Mouse (Mus musculus): ENCODE results near the gene Clec18a. TPM values are rescaled to one million over a fixed set of nuclear protein-coding genes. Genes with fewer than 3 reads are reported as not detected.
A peak's percentile ranks its signal among the peaks of the same experiment; 100 is the strongest.

The Clec18a gene
- polyA plus RNA-seq, 2 experiments, result 0.06 TPM; not detected in 1

GRCm38 (mm10) chr8:111056158-111056663 lies 36.0 kb downstream of the Clec18a start, which contains the start of gene Exosc6:
Gene Exosc6, plus strand, starts transcription at chr8:111056339.
- H3K4me1 ChIP-seq (ENCODE audit: control insufficient read depth, insufficient read depth, low read length), result peaks cover 11% of the 10 kb centered on the region
- peak within 1 kb of the TSS; percentile 89 for H3K4me2 ChIP-seq (replicated peaks; ENCODE audit: low read depth, low read length, severe bottlenecking)
- H3K9me3 ChIP-seq (ENCODE audit: control insufficient read depth, low read length), result no peaks in the 10 kb centered on the region
- H3K4me3 ChIP-seq (replicated peaks; ENCODE audit: low read length), result peak within 1 kb of the TSS; percentile 95
- DNase-seq (ENCODE audit: low spot score), result peak; percentile 95
- H3K27me3 ChIP-seq (ENCODE audit: control insufficient read depth, insufficient read depth, low read length), result no peaks in the 10 kb centered on the region
- peaks cover 52% of the 10 kb centered on the region for H3K36me3 ChIP-seq (ENCODE audit: control insufficient read depth, insufficient read depth, low read length)
- peak; percentile 95 for ATAC-seq (ENCODE audit: low FRiP score, low read depth)
- TF ChIP-seq POLR2A (IDR thresholded peaks at IDR 0.05; ENCODE audit: borderline replicate concordance, extremely low read depth, insufficient read depth, insufficient read length), result 0 out of 2 replicates have a peak, but pooled peaks have one; percentile 11
- H3K9ac ChIP-seq (ENCODE audit: low read depth, low read length, severe bottlenecking), result peak within 1 kb of the TSS; percentile 80
- WGBS, result under 1% methylated on average over 47 of the region's 68 CpGs
- peak within 1 kb of the TSS; percentile 71 for H3K27ac ChIP-seq (replicated peaks; ENCODE audit: low read depth, low read length)

- Histone ChIP-seq H3K36me3 (ENCODE audit: control insufficient read depth, insufficient read depth, low read length) (peaks cover 58% of the 10 kb centered on the region), H3K4me2 (replicated peaks; ENCODE audit: low read depth, low read length, severe bottlenecking) (no peak overlapping the region), H3K9ac (ENCODE audit: low read depth, low read length, severe bottlenecking) (no peak overlapping the region), H3K4me3 (replicated peaks; ENCODE audit: low read length) (no peak overlapping the region), H3K27ac (replicated peaks; ENCODE audit: low read depth, low read length) (no peak overlapping the region), H3K27me3 (ENCODE audit: control insufficient read depth, insufficient read depth, low read length) (no peaks in the 10 kb centered on the region), H3K4me1 (ENCODE audit: control insufficient read depth, insufficient read depth, low read length) (peaks cover 9% of the 10 kb centered on the region), H3K9me3 (ENCODE audit: control insufficient read depth, low read length) (no peaks in the 10 kb centered on the region)
- no peak for TF ChIP-seq POLR2A (IDR thresholded peaks at IDR 0.05; ENCODE audit: borderline replicate concordance, extremely low read depth, insufficient read depth, insufficient read length)
- WGBS, result 75% methylated on average over 2 of the region's 2 CpGs
- no peak for ATAC-seq (ENCODE audit: low FRiP score, low read depth)
- no peak for DNase-seq (ENCODE audit: low spot score)
Observed at GRCm38 (mm10) chr8:111055661-111056060, 36.6 kb downstream of the Clec18a start.

- ATAC-seq (ENCODE audit: low FRiP score, low read depth) (no peak), DNase-seq (ENCODE audit: low spot score) (no peak)
- Histone ChIP-seq H3K36me3 (ENCODE audit: control insufficient read depth, insufficient read depth, low read length) (peaks cover 63% of the 10 kb centered on the region), H3K27ac (replicated peaks; ENCODE audit: low read depth, low read length) (no peak overlapping the region), H3K4me2 (replicated peaks; ENCODE audit: low read depth, low read length, severe bottlenecking) (no peak overlapping the region), H3K9me3 (ENCODE audit: control insufficient read depth, low read length) (no peaks in the 10 kb centered on the region), H3K27me3 (ENCODE audit: control insufficient read depth, insufficient read depth, low read length) (no peaks in the 10 kb centered on the region), H3K4me1 (ENCODE audit: control insufficient read depth, insufficient read depth, low read length) (peaks cover 9% of the 10 kb centered on the region), H3K9ac (ENCODE audit: low read depth, low read length, severe bottlenecking) (no peak overlapping the region), H3K4me3 (replicated peaks; ENCODE audit: low read length) (no peak overlapping the region)
- 90% methylated on average over 17 of the region's 17 CpGs for WGBS
- no peak for TF ChIP-seq POLR2A (IDR thresholded peaks at IDR 0.05; ENCODE audit: borderline replicate concordance, extremely low read depth, insufficient read depth, insufficient read length)
Observed at GRCm38 (mm10) chr8:111055031-111055634, 37.1 kb downstream of the Clec18a start.

- TF ChIP-seq POLR2A (IDR thresholded peaks at IDR 0.05; ENCODE audit: borderline replicate concordance, extremely low read depth, insufficient read depth, insufficient read length), result no peak
- Histone ChIP-seq H3K27me3 (ENCODE audit: control insufficient read depth, insufficient read depth, low read length) (no peaks in the 10 kb centered on the region), H3K36me3 (ENCODE audit: control insufficient read depth, insufficient read depth, low read length) (peaks cover 75% of the 10 kb centered on the region), H3K27ac (replicated peaks; ENCODE audit: low read depth, low read length) (no peak overlapping the region), H3K4me1 (ENCODE audit: control insufficient read depth, insufficient read depth, low read length) (peaks cover 9% of the 10 kb centered on the region), H3K9me3 (ENCODE audit: control insufficient read depth, low read length) (no peaks in the 10 kb centered on the region), H3K4me3 (replicated peaks; ENCODE audit: low read length) (no peak overlapping the region), H3K4me2 (replicated peaks; ENCODE audit: low read depth, low read length, severe bottlenecking) (no peak overlapping the region), H3K9ac (ENCODE audit: low read depth, low read length, severe bottlenecking) (no peak overlapping the region)
- 93% methylated on average over 12 of the region's 12 CpGs for WGBS
- ATAC-seq (ENCODE audit: low FRiP score, low read depth) (no peak), DNase-seq (ENCODE audit: low spot score) (no peak)
Observed at GRCm38 (mm10) chr8:111053827-111054518, 38.3 kb downstream of the Clec18a start.

DNA sequence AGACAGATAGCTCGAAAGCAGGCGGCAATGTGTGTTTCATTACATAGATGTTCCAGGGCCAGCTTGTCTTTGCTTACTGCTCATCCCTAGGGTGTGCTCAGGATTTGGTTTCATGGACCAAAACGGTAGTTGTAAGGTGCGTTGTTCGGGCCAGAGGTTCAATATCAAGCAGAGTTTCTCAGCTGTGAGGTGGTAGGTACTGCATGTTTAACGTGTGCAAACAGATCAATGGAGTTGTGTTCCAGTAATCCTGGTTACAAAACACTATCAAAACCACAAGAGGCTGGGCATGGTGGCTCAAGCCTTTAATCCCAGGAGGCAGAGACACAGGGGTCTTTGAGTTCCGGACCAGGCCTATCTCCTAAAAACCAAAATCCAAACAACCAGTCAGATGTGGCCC lies 43.1 kb downstream of the Clec18a start:
- ATAC-seq (ENCODE audit: low FRiP score, low read depth), result no peak
- Histone ChIP-seq H3K9ac (ENCODE audit: low read depth, low read length, severe bottlenecking) (no peak overlapping the region), H3K27me3 (ENCODE audit: control insufficient read depth, insufficient read depth, low read length) (no peaks in the 10 kb centered on the region), H3K4me2 (replicated peaks; ENCODE audit: low read depth, low read length, severe bottlenecking) (no peak overlapping the region), H3K27ac (replicated peaks; ENCODE audit: low read depth, low read length) (no peak overlapping the region), H3K4me3 (replicated peaks; ENCODE audit: low read length) (no peak overlapping the region), H3K36me3 (ENCODE audit: control insufficient read depth, insufficient read depth, low read length) (peaks cover 99% of the 10 kb centered on the region), H3K4me1 (ENCODE audit: control insufficient read depth, insufficient read depth, low read length) (no peaks in the 10 kb centered on the region), H3K9me3 (ENCODE audit: control insufficient read depth, low read length) (no peaks in the 10 kb centered on the region)
- no peak for DNase-seq (ENCODE audit: low spot score)
- no peak for TF ChIP-seq POLR2A (IDR thresholded peaks at IDR 0.05; ENCODE audit: borderline replicate concordance, extremely low read depth, insufficient read depth, insufficient read length)
- WGBS, result 96% methylated on average over 7 of the region's 7 CpGs

Data from limb, embryonic 14.5 days (tissue).